Mouse (Mus musculus) kidney, adult 2 months (tissue): ENCODE results near the gene Ptpre.

ENCODE experiments used
- CTCF ChIP-seq: fragments of 200-500 bp; conservative IDR thresholded peaks from 2 replicates; pipeline ENCODE4 v1.5.1; 2011; ENCODE audit warnings: low read depth, mild to moderate bottlenecking, control low read depth, low read length, moderate library complexity, mixed read lengths; ENCODE audit not compliant: insufficient read depth, insufficient read length
- POLR2A ChIP-seq: fragments of 200-500 bp; IDR thresholded peaks from one replicate; pipeline ENCODE4 v1.6.1; 2011; ENCODE audit warnings: low read depth, low read length, control low read depth

DNA sequence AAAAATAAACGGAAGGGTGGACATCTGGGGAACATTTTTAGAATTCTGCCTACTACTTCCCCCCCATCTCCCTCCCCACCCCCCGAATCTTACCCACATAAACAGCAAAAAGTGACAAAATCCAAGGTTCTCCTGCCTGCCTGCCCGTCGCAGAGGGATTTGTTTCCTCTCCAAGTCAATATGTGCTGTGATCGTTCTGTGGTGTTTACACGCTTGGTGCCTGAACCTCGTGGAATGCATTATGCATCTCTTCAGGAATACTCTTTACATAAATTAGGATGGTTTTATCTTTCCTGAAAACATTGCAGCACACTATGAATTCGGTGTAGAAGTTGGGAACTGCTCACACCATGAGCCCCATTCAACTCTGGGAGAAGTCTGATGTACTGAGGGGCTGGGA lies 26.7 kb downstream of the Ptpre start:
- TF ChIP-seq CTCF, result no peak
- no peak for TF ChIP-seq POLR2A
